Mouse (Mus musculus): ENCODE measurements around the gene Gse1.

DNA sequence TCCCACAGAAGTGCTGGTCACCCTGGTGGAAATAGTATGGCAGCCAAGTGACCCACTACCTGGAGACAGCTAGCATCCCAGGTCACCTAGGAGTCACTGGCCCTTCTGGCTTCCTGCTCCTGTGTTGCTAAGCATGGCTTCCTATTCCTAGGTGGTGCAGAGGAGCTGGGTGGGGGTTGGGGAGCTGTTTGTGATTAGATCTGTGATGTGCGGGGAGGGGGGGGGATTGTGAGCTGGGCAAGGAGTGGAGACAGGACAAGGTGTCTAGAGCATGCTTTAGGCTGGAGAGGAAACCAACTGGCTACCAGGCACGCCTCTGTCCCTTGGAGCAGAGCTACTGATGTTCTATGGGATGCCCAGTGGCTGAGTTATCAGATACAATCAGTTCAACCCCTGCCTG, 243.5 kb downstream of the Gse1 start:
- TF ChIP-seq POLR2A (IDR thresholded peaks at IDR 0.05; ENCODE audit: borderline replicate concordance, control insufficient read depth, low read depth, low read length) (no peak), CTCF (IDR thresholded peaks at IDR 0.05; ENCODE audit: control insufficient read depth, insufficient read depth, low read length) (no peak)
